Mouse (Mus musculus) induced T-regulatory cell, adult 2 months (primary cell): Measurements from ENCODE around the gene Tmem135.

ENCODE experiments used
- DNase-seq: peaks from one replicate; pipeline ENCODE4 v3.0.0-alpha.2; 2012; ENCODE audit warnings: low read depth

Tmem135 gene

GRCm38 (mm10) chr7:89417707-89418106 lies 13.7 kb upstream of the Tmem135 start:
- no peak for DNase-seq

- DNase-seq, result no peak
These were observed 12.0 kb upstream of the Tmem135 start for GRCm38 (mm10) chr7:89416027-89416426.

- DNase-seq, result no peak
These were observed 8.1 kb upstream of the Tmem135 start for GRCm38 (mm10) chr7:89412094-89412493.

GRCm38 (mm10) chr7:89411346-89411745 lies 7.3 kb upstream of the Tmem135 start:
- no peak for DNase-seq

- DNase-seq, result no peak
These were observed 6.3 kb upstream of the Tmem135 start for GRCm38 (mm10) chr7:89410294-89410693.

GRCm38 (mm10) chr7:89407006-89407940 lies 3.3 kb upstream of the Tmem135 start:
- no peak for DNase-seq

GRCm38 (mm10) chr7:89406011-89406410 lies 2.0 kb upstream of the Tmem135 start:
- DNase-seq, result no peak

- DNase-seq, result peak; percentile 18
These were observed 865 bp upstream of the Tmem135 start for GRCm38 (mm10) chr7:89404734-89405440.

- peak; percentile 54 for DNase-seq
These were observed 709 bp downstream of the Tmem135 start for GRCm38 (mm10) chr7:89403053-89403972.

GRCm38 (mm10) chr7:89401936-89402335 lies 2.1 kb downstream of the Tmem135 start:
- no peak for DNase-seq

- no peak for DNase-seq
These were observed 2.7 kb downstream of the Tmem135 start for GRCm38 (mm10) chr7:89401136-89401858.

GRCm38 (mm10) chr7:89400721-89401120 lies 3.3 kb downstream of the Tmem135 start:
- DNase-seq, result no peak

GRCm38 (mm10) chr7:89397837-89398534 lies 6.0 kb downstream of the Tmem135 start:
- DNase-seq, result no peak

- no peak for DNase-seq
These were observed 7.6 kb downstream of the Tmem135 start for GRCm38 (mm10) chr7:89396386-89396785.

GRCm38 (mm10) chr7:89395399-89395798 lies 8.6 kb downstream of the Tmem135 start:
- no peak for DNase-seq

- DNase-seq, result peak; percentile 23
These were observed 11.2 kb downstream of the Tmem135 start for GRCm38 (mm10) chr7:89392825-89393224.

GRCm38 (mm10) chr7:89392388-89392787 lies 11.6 kb downstream of the Tmem135 start:
- no peak for DNase-seq

- DNase-seq, result no peak
These were observed 12.2 kb downstream of the Tmem135 start for GRCm38 (mm10) chr7:89391831-89392230.

GRCm38 (mm10) chr7:89391281-89391680 lies 12.7 kb downstream of the Tmem135 start:
- no peak for DNase-seq

- no peak for DNase-seq
These were observed 13.4 kb downstream of the Tmem135 start for GRCm38 (mm10) chr7:89390660-89391059.

GRCm38 (mm10) chr7:89388981-89389380 lies 15.0 kb downstream of the Tmem135 start:
- DNase-seq, result no peak
